Mouse (Mus musculus) megakaryocyte, embryonic 14.5 days (primary cell): ENCODE data around the gene Exosc8.

ENCODE experiments used
- FLI1 ChIP-seq: IDR thresholded peaks from 2 replicates; pipeline ENCODE4 v1.6.1; 2012; ENCODE audit warnings: low read length, inconsistent platforms, mixed read lengths
- GATA1 ChIP-seq: IDR thresholded peaks from 3 replicates; pipeline ENCODE4 v1.6.1; 2012; ENCODE audit warnings: mixed read lengths, low read length, inconsistent platforms, borderline replicate concordance

GRCm38 (mm10) chr3:54723741-54724500 is 11.3 kb downstream of the Exosc8 start:
- TF ChIP-seq GATA1, result no peak
- no peak for TF ChIP-seq FLI1
